Mouse (Mus musculus): ENCODE data around the gene Tasp1. TPM values are rescaled to one million over a fixed set of nuclear protein-coding genes. Genes with fewer than 3 reads are reported as not detected.
"Not testable (repeated sequence)": the region's sequence is repeated elsewhere in the genome, so short reads cannot be mapped to it uniquely, and the experiment has no call there.

Gene Tasp1
- polyA plus RNA-seq, 1 experiment from 2014 or later: 20.8 TPM

DNA sequence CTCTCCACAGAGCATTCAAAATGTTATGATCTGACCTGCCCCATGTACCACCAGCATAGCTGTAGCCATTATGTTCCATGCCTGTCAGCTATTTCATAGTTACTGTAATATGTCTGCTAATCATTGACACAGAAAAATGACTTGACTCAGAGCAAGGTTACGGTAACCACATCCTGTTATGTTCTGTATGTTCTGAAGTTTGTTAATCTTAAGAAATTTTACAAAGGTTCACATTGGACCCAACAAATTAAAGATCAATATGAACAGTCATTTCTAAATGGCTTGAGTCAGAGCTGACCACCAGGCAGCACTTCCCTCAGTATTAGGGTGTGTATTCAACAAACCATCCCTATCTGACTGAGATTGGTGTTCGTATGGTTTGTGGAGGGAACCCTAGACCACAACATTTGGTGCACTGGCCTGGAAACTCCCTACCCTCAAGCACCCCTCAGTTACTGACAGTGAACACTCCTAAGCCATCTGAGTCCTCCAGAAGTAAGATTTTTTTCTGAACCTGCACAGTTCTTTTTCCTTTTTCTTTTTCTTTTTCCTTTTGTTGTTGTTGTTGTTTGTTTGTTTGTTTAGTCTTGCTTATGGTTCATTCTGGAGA lies 24.0 kb downstream of the Tasp1 start:
- Histone ChIP-seq H3K27me3 (replicated peaks) (no peaks in the 10 kb centered on the region), H3K4me3 (no peak overlapping the region), H3K9ac (no peak overlapping the region), H3K4me2 (no peak overlapping the region), H3K27ac (no peak overlapping the region), H3K4me1 (no peaks in the 10 kb centered on the region), H3K36me3 (peaks cover 48% of the 10 kb centered on the region), H3K9me3 (replicated peaks) (no peaks in the 10 kb centered on the region)
- 75% methylated on average over 2 of the region's 2 CpGs for WGBS (ENCODE audit: insufficient replicate concordance)
- ATAC-seq: no peak

DNA sequence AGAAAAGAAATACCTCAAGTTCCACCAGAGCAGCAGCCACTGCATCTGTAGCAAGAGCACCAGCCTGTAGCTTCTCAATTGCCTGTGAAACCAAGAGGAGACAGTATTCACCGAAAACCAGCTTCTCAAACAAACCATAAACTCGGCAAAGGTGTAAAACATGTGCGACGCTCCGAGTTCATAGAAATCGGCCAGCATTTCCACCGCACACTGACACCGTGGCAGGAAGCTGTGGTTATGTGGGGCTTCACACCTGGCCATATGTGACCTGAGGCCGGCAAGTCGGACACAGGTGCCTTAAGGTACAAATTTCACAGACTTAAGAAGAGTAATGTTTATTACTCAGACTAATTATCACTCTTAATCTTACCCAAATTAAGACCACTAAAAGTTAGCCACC lies 24.5 kb downstream of the Tasp1 start:
- 88% methylated on average over 10 of the region's 10 CpGs for WGBS (ENCODE audit: insufficient replicate concordance)
- Histone ChIP-seq H3K4me1 (no peaks in the 10 kb centered on the region), H3K36me3 (peaks cover 42% of the 10 kb centered on the region), H3K27me3 (replicated peaks) (no peaks in the 10 kb centered on the region), H3K4me3 (no peak overlapping the region), H3K4me2 (no peak overlapping the region), H3K27ac (no peak overlapping the region), H3K9me3 (replicated peaks) (no peaks in the 10 kb centered on the region), H3K9ac (no peak overlapping the region)
- no peak for ATAC-seq

DNA sequence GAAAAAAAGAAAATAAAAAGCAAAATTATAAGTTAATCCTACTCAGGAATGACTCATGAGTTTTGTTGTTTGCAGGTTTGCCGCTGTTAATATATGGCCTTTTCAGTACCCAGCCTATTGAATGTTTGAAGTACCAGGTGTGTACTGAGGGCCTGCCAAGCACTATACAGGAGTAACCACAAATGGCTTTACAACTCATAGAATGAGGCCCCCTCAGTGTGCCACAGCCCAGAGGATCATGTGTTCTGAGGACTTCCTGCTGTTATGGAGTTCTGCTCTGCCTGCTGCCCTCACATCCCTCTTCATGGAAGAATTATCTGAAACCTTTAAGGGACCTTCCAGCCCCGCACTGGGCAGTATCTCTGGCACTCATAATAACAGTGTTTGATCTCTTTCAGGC lies 29.1 kb downstream of the Tasp1 start:
- H3K4me2 ChIP-seq: no peak overlapping the region
- WGBS (ENCODE audit: insufficient replicate concordance): 86% methylated on average over 2 of the region's 2 CpGs
- no peak overlapping the region for H3K27ac ChIP-seq
- H3K36me3 ChIP-seq: peaks cover 31% of the 10 kb centered on the region
- no peaks in the 10 kb centered on the region for H3K27me3 ChIP-seq (replicated peaks)
- no peaks in the 10 kb centered on the region for H3K4me1 ChIP-seq
- ATAC-seq: no peak
- no peak overlapping the region for H3K4me3 ChIP-seq
- no peak overlapping the region for H3K9ac ChIP-seq
- no peaks in the 10 kb centered on the region for H3K9me3 ChIP-seq (replicated peaks)

DNA sequence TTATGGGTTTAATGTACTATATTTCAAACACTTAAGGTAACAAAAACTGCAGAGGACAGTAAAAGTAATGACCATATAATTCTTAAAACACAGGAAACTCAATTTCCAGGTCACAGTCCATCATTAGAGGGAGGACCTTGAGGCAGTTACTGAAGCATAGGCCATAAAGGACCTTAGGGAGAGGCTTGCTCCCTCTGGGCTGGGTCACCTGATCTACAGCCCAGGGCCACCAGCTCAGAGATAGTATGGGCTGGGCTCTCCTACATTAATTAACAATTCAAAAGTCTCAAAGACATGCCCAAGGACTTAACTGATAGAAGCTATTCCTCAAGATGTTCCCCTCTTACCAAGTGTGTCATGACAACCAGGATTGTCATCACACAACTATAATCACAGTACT lies 29.8 kb downstream of the Tasp1 start:
- Histone ChIP-seq H3K27ac (no peak overlapping the region), H3K27me3 (replicated peaks) (no peaks in the 10 kb centered on the region), H3K36me3 (peaks cover 25% of the 10 kb centered on the region), H3K9ac (no peak overlapping the region), H3K9me3 (replicated peaks) (no peaks in the 10 kb centered on the region), H3K4me3 (no peak overlapping the region), H3K4me2 (no peak overlapping the region), H3K4me1 (no peaks in the 10 kb centered on the region)
- ATAC-seq: no peak

DNA sequence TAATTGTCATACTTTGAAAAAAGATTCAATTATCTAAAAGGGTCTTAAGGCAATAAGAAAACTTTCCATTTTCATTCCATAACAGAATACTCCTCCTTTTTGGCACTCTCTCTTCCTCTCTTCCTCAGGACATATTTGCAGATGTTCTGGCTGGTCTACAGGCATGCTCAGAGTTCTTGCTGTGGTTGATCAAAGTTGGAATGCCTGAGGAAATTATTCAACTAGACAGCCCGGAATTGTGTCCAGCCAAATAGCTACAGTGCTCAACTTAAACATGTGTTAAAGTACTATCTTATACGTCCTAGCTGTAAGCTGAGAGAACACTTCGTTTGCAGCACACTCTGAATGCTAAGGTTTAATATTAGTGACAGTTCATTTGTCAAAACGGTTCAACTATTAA lies 41.7 kb downstream of the Tasp1 start:
- no peak for ATAC-seq
- Histone ChIP-seq H3K27ac (no peak overlapping the region), H3K4me2 (no peak overlapping the region), H3K27me3 (replicated peaks) (no peaks in the 10 kb centered on the region), H3K9me3 (replicated peaks) (no peaks in the 10 kb centered on the region), H3K36me3 (peaks cover 23% of the 10 kb centered on the region), H3K4me3 (no peak overlapping the region), H3K4me1 (no peaks in the 10 kb centered on the region), H3K9ac (no peak overlapping the region)
- 70% methylated on average over 4 of the region's 4 CpGs for WGBS (ENCODE audit: insufficient replicate concordance)

DNA sequence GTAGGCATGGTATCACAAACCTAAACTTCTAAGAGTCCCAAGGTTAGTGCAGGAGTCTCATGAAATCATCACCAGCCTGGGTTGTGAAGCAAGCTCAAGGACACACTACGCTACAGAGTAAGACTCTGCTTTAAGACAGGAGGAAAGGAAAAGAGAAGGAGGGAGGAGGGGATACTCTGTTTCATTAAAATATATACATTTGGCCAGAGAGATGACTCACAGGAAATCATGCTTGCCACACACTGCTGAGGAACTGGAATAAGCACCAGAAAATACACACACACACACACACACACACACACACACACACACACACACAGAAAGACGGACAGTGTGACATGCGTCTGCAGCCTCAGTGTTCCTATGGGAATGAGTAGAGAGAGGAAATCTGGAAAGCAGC lies 59.2 kb downstream of the Tasp1 start:
- Histone ChIP-seq H3K9ac (no peak overlapping the region), H3K4me1 (no peaks in the 10 kb centered on the region), H3K27ac (no peak overlapping the region), H3K27me3 (replicated peaks) (no peaks in the 10 kb centered on the region), H3K4me3 (no peak overlapping the region), H3K4me2 (no peak overlapping the region), H3K9me3 (replicated peaks) (no peaks in the 10 kb centered on the region), H3K36me3 (peaks cover 17% of the 10 kb centered on the region)
- no peak for ATAC-seq
- 80% methylated on average over 3 of the region's 3 CpGs for WGBS (ENCODE audit: insufficient replicate concordance)

DNA sequence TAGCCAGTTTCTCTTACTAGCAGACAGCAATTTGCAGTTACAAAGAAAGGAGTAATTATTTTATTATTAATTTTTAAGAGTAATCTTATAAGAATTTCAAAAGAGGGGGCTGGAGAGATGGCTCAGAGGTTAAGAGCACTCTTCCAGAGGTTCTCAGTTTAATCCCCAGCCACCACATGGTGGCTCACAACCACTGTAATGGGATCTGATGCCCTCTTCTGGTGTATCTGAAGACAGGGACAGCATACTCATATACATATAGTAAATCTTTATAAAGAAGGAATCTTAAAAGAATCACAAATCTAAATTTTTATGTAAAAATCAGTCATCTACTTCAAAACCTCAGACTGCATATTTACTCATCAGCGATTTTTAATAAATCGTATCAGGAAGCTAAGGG lies 68.4 kb downstream of the Tasp1 start:
- H3K4me1 ChIP-seq: no peaks in the 10 kb centered on the region
- WGBS (ENCODE audit: insufficient replicate concordance): 92% methylated on average over 2 of the region's 2 CpGs
- no peak overlapping the region for H3K27ac ChIP-seq
- H3K4me3 ChIP-seq: no peak overlapping the region
- no peaks in the 10 kb centered on the region for H3K9me3 ChIP-seq (replicated peaks)
- H3K27me3 ChIP-seq (replicated peaks): no peaks in the 10 kb centered on the region
- H3K36me3 ChIP-seq: peaks cover 13% of the 10 kb centered on the region; the same call in 1 of the 2 replicates
- no peak for ATAC-seq
- H3K9ac ChIP-seq: no peak overlapping the region
- no peak overlapping the region for H3K4me2 ChIP-seq

DNA sequence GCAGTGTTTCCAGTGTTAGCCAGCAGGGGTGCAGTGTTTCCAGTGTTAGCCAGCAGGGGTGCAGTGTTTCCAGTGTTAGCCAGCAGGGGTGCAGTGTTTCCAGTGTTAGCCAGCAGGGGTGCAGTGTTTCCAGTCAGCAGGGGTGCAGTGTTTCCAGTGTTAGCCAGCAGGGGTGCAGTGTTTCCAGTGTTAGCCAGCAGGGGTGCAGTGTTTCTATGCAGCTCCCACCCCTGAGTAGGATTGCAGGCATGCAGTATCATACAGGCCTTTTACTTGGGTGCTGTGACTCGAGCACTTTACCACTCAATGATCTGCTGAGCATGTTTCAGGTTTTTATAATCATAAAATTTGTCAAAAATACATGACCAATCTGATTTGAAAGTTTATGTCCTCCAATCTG lies 76.7 kb downstream of the Tasp1 start:
- not testable (repeated sequence) for H3K4me1 ChIP-seq; H3K4me2 ChIP-seq; H3K27me3 ChIP-seq (replicated peaks); H3K4me3 ChIP-seq; H3K27ac ChIP-seq; ATAC-seq; H3K9ac ChIP-seq; H3K9me3 ChIP-seq (replicated peaks)
- 83% methylated on average over 1 of the region's 1 CpGs for WGBS (ENCODE audit: insufficient replicate concordance)
- peaks cover 14% of the 10 kb centered on the region for H3K36me3 ChIP-seq

DNA sequence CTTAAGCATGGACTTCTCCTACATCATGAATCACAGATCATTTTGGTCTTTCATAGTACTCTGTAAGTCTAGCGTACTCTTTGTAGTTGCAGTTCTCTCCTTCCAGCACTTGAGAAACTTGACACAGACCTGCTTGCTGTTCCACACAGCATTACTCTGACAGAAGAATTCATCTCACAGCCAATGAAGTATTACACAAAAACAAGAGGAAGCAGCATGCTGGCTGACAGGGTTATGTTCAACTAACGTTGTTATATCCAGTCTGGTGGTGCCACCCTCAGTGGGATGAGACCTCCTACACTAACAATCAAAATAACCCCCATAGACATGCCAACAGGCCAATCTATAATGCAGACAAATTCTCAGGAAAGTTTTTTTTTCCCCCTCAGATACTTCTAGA lies 99.2 kb downstream of the Tasp1 start:
- Histone ChIP-seq H3K4me2 (no peak overlapping the region), H3K27me3 (replicated peaks) (no peaks in the 10 kb centered on the region), H3K4me1 (no peaks in the 10 kb centered on the region), H3K27ac (no peak overlapping the region), H3K9ac (no peak overlapping the region), H3K36me3 (no peaks in the 10 kb centered on the region), H3K9me3 (replicated peaks) (no peaks in the 10 kb centered on the region), H3K4me3 (no peak overlapping the region)
- ATAC-seq: no peak
- WGBS (ENCODE audit: insufficient replicate concordance): 73% methylated on average over 2 of the region's 2 CpGs

DNA sequence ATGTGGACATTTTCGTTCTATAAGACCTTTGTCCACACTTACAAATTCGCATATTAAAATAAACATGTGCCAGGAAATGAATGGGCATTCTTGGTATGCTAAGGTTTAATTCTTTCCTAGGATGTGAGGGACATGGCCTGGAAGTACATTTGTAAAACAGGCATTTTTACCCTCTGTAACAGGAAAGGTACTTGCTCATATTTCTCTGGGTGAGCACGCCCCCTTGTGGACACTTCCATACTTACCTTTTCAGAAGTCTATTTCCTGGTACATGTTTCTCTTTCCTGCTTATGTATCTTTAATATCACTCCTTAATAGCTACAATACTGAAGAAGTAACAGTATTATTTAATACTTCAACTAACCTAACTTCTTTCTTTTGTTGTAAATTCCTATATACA lies 100.3 kb downstream of the Tasp1 start:
- no peak overlapping the region for H3K4me2 ChIP-seq
- H3K4me1 ChIP-seq: no peaks in the 10 kb centered on the region
- H3K36me3 ChIP-seq: no peaks in the 10 kb centered on the region
- no peaks in the 10 kb centered on the region for H3K27me3 ChIP-seq (replicated peaks)
- H3K4me3 ChIP-seq: no peak overlapping the region
- ATAC-seq: no peak
- no peaks in the 10 kb centered on the region for H3K9me3 ChIP-seq (replicated peaks)
- no peak overlapping the region for H3K27ac ChIP-seq
- WGBS (ENCODE audit: insufficient replicate concordance): 60% methylated on average over 3 of the region's 3 CpGs
- no peak overlapping the region for H3K9ac ChIP-seq

DNA sequence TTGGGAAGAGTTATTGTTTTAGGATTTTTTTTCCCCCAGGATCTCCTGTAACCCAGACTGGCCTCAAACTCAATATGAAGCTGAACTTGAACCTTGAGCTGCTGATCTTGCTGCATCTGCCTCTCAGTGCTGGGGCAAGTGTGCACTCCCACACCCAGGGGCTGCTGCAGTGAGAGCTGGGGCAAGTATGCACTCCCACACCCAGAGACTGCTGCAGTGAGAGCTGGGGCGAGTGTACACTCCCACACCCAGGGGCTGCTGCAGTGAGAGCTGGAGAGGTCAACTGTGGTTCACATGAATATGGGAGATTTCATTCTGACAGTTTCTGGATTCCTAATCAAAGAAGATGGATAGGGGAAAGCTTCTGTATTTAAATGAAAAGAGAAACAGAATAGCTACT lies 117.8 kb downstream of the Tasp1 start:
- ATAC-seq: no peak
- H3K9me3 ChIP-seq (replicated peaks): no peaks in the 10 kb centered on the region
- peaks cover 9% of the 10 kb centered on the region for H3K36me3 ChIP-seq
- no peak overlapping the region for H3K9ac ChIP-seq
- H3K27me3 ChIP-seq (replicated peaks): no peaks in the 10 kb centered on the region
- H3K27ac ChIP-seq: no peak overlapping the region
- H3K4me1 ChIP-seq: no peaks in the 10 kb centered on the region
- H3K4me3 ChIP-seq: no peak overlapping the region
- no peak overlapping the region for H3K4me2 ChIP-seq
- WGBS (ENCODE audit: insufficient replicate concordance): 67% methylated on average over 1 of the region's 1 CpGs

DNA sequence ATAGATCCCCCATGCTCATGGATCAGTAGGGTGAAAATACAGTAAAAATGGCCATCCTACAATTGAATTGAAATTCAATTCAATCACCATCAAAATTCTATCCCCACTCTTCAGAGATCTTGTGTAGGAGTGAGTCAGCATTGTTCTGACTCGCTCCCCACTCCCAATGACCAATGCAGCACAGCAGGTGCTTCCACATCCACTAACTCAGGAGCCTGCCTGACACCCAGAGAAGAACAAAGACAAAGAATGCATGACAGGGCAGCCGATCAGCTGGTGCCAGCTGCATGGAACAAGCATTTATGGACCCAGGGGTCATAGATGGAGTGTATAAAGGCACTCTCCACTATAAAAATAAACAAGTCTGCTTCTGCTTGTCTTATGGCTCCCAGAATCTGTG lies 129.0 kb downstream of the Tasp1 start:
- H3K27ac ChIP-seq: no peak overlapping the region
- WGBS (ENCODE audit: insufficient replicate concordance): 86% methylated on average over 2 of the region's 2 CpGs
- ATAC-seq: no peak

DNA sequence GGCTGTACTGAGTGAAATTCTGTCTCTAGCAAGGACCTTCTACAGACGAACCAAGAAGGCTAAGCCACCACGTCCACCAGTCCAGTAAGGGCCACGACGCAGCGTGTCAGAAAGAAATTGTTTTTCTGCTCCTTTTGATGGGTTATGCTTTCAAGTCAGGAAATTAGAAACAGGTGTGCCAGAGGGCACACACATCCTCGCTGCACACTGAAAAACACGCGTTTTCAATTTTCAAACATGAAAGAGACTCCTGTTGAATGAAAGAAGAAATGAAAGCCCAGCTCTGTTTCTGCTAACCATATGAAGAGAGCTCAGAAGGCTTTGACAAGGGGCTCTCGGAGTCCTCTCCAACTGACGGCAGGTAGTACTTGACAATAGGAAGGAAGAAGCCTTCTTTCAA lies 132.0 kb downstream of the Tasp1 start:
- WGBS (ENCODE audit: insufficient replicate concordance): 79% methylated on average over 10 of the region's 10 CpGs
- no peak for ATAC-seq
- Histone ChIP-seq H3K4me1 (no peaks in the 10 kb centered on the region), H3K4me2 (no peak overlapping the region), H3K27me3 (replicated peaks) (no peaks in the 10 kb centered on the region), H3K9ac (no peak overlapping the region), H3K9me3 (replicated peaks) (no peaks in the 10 kb centered on the region), H3K27ac (no peak overlapping the region), H3K36me3 (no peaks in the 10 kb centered on the region), H3K4me3 (no peak overlapping the region)

More for the DNA sequence above, 129.0 kb downstream of the Tasp1 start:
- Histone ChIP-seq H3K27me3 (replicated peaks) (no peaks in the 10 kb centered on the region), H3K4me2 (no peak overlapping the region), H3K4me1 (no peaks in the 10 kb centered on the region), H3K9me3 (replicated peaks) (no peaks in the 10 kb centered on the region), H3K4me3 (no peak overlapping the region), H3K9ac (no peak overlapping the region), H3K36me3 (peaks cover 5% of the 10 kb centered on the region; the same call in 1 of the 2 replicates)

Data from liver, embryonic 12.5 days (tissue).